ENCODE assay signal across 15 mouse cellular contexts in genomic region chrX:15913795-15914500, GRCm38 (mm10).
DNase-seq lines count a peak whose midpoint lies in the region; ATAC-seq and TF ChIP-seq lines count a peak whose summit lies in the region.
"Had no signal": no experiment of that assay in that cellular context is flagged by ENCODE, and none has a peak within 500 bp of the region (broad histone marks: within the 10 kb centered on the region; RNA-seq: fewer than 3 reads in every experiment).

No protein-coding gene starts in this region.

- H3K4me3 ChIP-seq in forebrain, embryonic 14.5 days (ENCODE audit: low read depth, low read length), result no peak overlapping the region
- no peak overlapping the region for H3K4me3 ChIP-seq in forebrain, embryonic 11.5 days (ENCODE audit: low read depth, low read length)
- no peak overlapping the region for H3K4me3 ChIP-seq in lung, embryonic 14.5 days (ENCODE audit: low read depth, low read length)
- H3K4me3 ChIP-seq in forebrain, postnatal 0 days (ENCODE audit: low read depth, low read length), result no peak overlapping the region
- no peak overlapping the region for H3K4me3 ChIP-seq in midbrain, embryonic 16.5 days (ENCODE audit: low read depth, low read length)
- H3K4me3 ChIP-seq: neural tube, embryonic 12.5 days had no signal

- TF ChIP-seq CTCF in lung, embryonic 14.5 days (IDR thresholded peaks at IDR 0.05; ENCODE audit: low read depth), result no peak
- TF ChIP-seq CTCF in forebrain, postnatal 0 days (IDR thresholded peaks at IDR 0.05; ENCODE audit: low read depth), result no peak

- no peak overlapping the region for H3K27ac ChIP-seq in forebrain, embryonic 14.5 days (ENCODE audit: low read depth, low read length)
- H3K27ac ChIP-seq in forebrain, embryonic 11.5 days (ENCODE audit: low read depth, low read length), result no peak overlapping the region
- no peak overlapping the region for H3K27ac ChIP-seq in lung, embryonic 14.5 days (ENCODE audit: low read depth)
- H3K27ac ChIP-seq in forebrain, postnatal 0 days (ENCODE audit: low read depth, low read length), result peak overlapping the region; percentile 64
- peak overlapping the region; percentile 26; the same call in 1 of the 2 replicates for H3K27ac ChIP-seq in midbrain, embryonic 16.5 days (ENCODE audit: low read length)
- H3K27ac ChIP-seq: neural tube, embryonic 12.5 days had no signal

- H3K9ac ChIP-seq in forebrain, embryonic 14.5 days (ENCODE audit: low read length), result no peak overlapping the region
- H3K9ac ChIP-seq in forebrain, embryonic 11.5 days (ENCODE audit: low read length), result no peak overlapping the region
- H3K9ac ChIP-seq in lung, embryonic 14.5 days, result no peak overlapping the region
- H3K9ac ChIP-seq in forebrain, postnatal 0 days, result no peak overlapping the region
- H3K9ac ChIP-seq in midbrain, embryonic 16.5 days (ENCODE audit: low read depth, low read length), result no peak overlapping the region
- H3K9ac ChIP-seq: neural tube, embryonic 12.5 days had no signal

- no peaks in the 10 kb centered on the region for H3K27me3 ChIP-seq in forebrain, embryonic 14.5 days (replicated peaks; ENCODE audit: control insufficient read depth, insufficient read depth, low read length)
- no peaks in the 10 kb centered on the region for H3K27me3 ChIP-seq in forebrain, embryonic 11.5 days (ENCODE audit: control insufficient read depth, insufficient read depth, low read length)
- H3K27me3 ChIP-seq in lung, embryonic 14.5 days (ENCODE audit: insufficient read depth, low read length), result no peaks in the 10 kb centered on the region
- no peaks in the 10 kb centered on the region for H3K27me3 ChIP-seq in forebrain, postnatal 0 days (ENCODE audit: insufficient read depth, low read length)
- no peaks in the 10 kb centered on the region for H3K27me3 ChIP-seq in midbrain, embryonic 16.5 days (ENCODE audit: control insufficient read depth, insufficient read depth, low read depth, low read length)
- H3K27me3 ChIP-seq: neural tube, embryonic 12.5 days had no signal

- no peaks in the 10 kb centered on the region for H3K9me3 ChIP-seq in forebrain, embryonic 14.5 days (replicated peaks; ENCODE audit: control insufficient read depth, low read length)
- no peaks in the 10 kb centered on the region for H3K9me3 ChIP-seq in forebrain, embryonic 11.5 days (ENCODE audit: control insufficient read depth, low read length)
- no peaks in the 10 kb centered on the region for H3K9me3 ChIP-seq in lung, embryonic 14.5 days (ENCODE audit: low read depth, low read length)
- H3K9me3 ChIP-seq in forebrain, postnatal 0 days (ENCODE audit: low read length), result no peaks in the 10 kb centered on the region
- H3K9me3 ChIP-seq in midbrain, embryonic 16.5 days (replicated peaks; ENCODE audit: control insufficient read depth, low read length, poor library complexity, severe bottlenecking), result no peaks in the 10 kb centered on the region
- H3K9me3 ChIP-seq: G1E; neural tube, embryonic 12.5 days had no signal

- ATAC-seq in forebrain, embryonic 14.5 days, result peak; percentile 78; the same call in 1 of the 2 replicates
- no peak for ATAC-seq in forebrain, embryonic 11.5 days (replicated peaks; ENCODE audit: low FRiP score)
- peak; percentile 76; the same call in 1 of the 2 replicates for ATAC-seq in lung, embryonic 14.5 days (ENCODE audit: insufficient read depth)
- ATAC-seq in forebrain, postnatal 0 days, result peak; percentile 98
- peak; percentile 93 for ATAC-seq in midbrain, embryonic 16.5 days
- ATAC-seq: activated CD4-positive, CD25-positive, alpha-beta regulatory T cell, adult 4 months had no signal

- intact Hi-C loops in left cerebral cortex, postnatal 36 days (cut with DNase I), result no loop called here

- peak; percentile 58 for DNase-seq in forebrain, embryonic 14.5 days (ENCODE audit: low spot score)
- DNase-seq in forebrain, embryonic 11.5 days (ENCODE audit: low spot score), result no peak
- DNase-seq in lung, embryonic 14.5 days, result peak; percentile 59
- no peak for DNase-seq in lung, postnatal 36 days
- DNase-seq in forebrain, postnatal 0 days, result peak; percentile 54
- no peak for DNase-seq in cerebellum, adult 11-12 months
- DNase-seq in left cerebral cortex, postnatal 36 days (ENCODE audit: low spot score in 2 of 2), result no peak
- DNase-seq: gastrocnemius, postnatal 10 days; kidney, postnatal 10 days; lung, postnatal 14 days; thymus, adult 18-20 months had no signal

- H3K4me1 ChIP-seq in forebrain, embryonic 14.5 days (ENCODE audit: control insufficient read depth, insufficient read depth, low read length), result no peaks in the 10 kb centered on the region
- H3K4me1 ChIP-seq in forebrain, embryonic 11.5 days (replicated peaks; ENCODE audit: control insufficient read depth, insufficient read depth, low read length), result no peaks in the 10 kb centered on the region
- no peaks in the 10 kb centered on the region for H3K4me1 ChIP-seq in lung, embryonic 14.5 days (ENCODE audit: insufficient read depth)
- H3K4me1 ChIP-seq in forebrain, postnatal 0 days (ENCODE audit: insufficient read depth), result no peaks in the 10 kb centered on the region
- 0 out of 2 replicates have a peak, but pooled peaks cover 3% of the 10 kb centered on the region for H3K4me1 ChIP-seq in midbrain, embryonic 16.5 days (ENCODE audit: control insufficient read depth, insufficient read depth, low read length)
- H3K4me1 ChIP-seq: neural tube, embryonic 12.5 days had no signal

- no peaks in the 10 kb centered on the region for H3K36me3 ChIP-seq in forebrain, embryonic 14.5 days (ENCODE audit: control insufficient read depth, insufficient read depth, low read length)
- H3K36me3 ChIP-seq in forebrain, embryonic 11.5 days (ENCODE audit: control insufficient read depth, insufficient read depth, low read length), result no peaks in the 10 kb centered on the region
- no peaks in the 10 kb centered on the region for H3K36me3 ChIP-seq in lung, embryonic 14.5 days (ENCODE audit: insufficient read depth)
- H3K36me3 ChIP-seq in forebrain, postnatal 0 days (ENCODE audit: insufficient read depth), result no peaks in the 10 kb centered on the region
- no peaks in the 10 kb centered on the region for H3K36me3 ChIP-seq in midbrain, embryonic 16.5 days (ENCODE audit: control insufficient read depth, insufficient read depth, low read length)
- H3K36me3 ChIP-seq: G1E; neural tube, embryonic 12.5 days had no signal

- 69% methylated on average over 1 of the region's 1 CpGs for WGBS in forebrain, embryonic 14.5 days
- WGBS in forebrain, embryonic 11.5 days, result 59% methylated on average over 1 of the region's 1 CpGs
- 70% methylated on average over 1 of the region's 1 CpGs for WGBS in lung, embryonic 14.5 days
- WGBS in forebrain, postnatal 0 days, result 66% methylated on average over 1 of the region's 1 CpGs
- WGBS in midbrain, embryonic 16.5 days, result 50% methylated on average over 1 of the region's 1 CpGs

- H3K4me2 ChIP-seq in forebrain, embryonic 14.5 days (ENCODE audit: low read length), result no peak overlapping the region
- no peak overlapping the region for H3K4me2 ChIP-seq in forebrain, embryonic 11.5 days (ENCODE audit: low read depth, low read length, severe bottlenecking)
- H3K4me2 ChIP-seq in lung, embryonic 14.5 days, result no peak overlapping the region
- H3K4me2 ChIP-seq in forebrain, postnatal 0 days (ENCODE audit: low read depth), result no peak overlapping the region
- no peak overlapping the region for H3K4me2 ChIP-seq in midbrain, embryonic 16.5 days (ENCODE audit: low read length)
- H3K4me2 ChIP-seq: neural tube, embryonic 12.5 days had no signal

Comparison
In these comparisons a context has a peak if more than half of its experiments do, and no peak if none do; other contexts are left out.
1. DNase-seq: peak in forebrain, embryonic 14.5 days (single experiment), lung, embryonic 14.5 days (single experiment) and forebrain, postnatal 0 days (single experiment); none in forebrain, embryonic 11.5 days (single experiment), lung, postnatal 36 days (single experiment), cerebellum, adult 11-12 months (single experiment) and left cerebral cortex, postnatal 36 days (0 of 2).
2. H3K27ac ChIP-seq: peak in forebrain, postnatal 0 days (single experiment) and midbrain, embryonic 16.5 days (single experiment); none in forebrain, embryonic 14.5 days (single experiment), forebrain, embryonic 11.5 days (single experiment) and lung, embryonic 14.5 days (single experiment).